Mouse (Mus musculus): ENCODE results near the gene Dennd5b. TPM values are rescaled to one million over a fixed set of nuclear protein-coding genes. Genes with fewer than 3 reads are reported as not detected.

Dennd5b gene
- polyA plus RNA-seq, 1 experiment, result 1.7 TPM

- Histone ChIP-seq H3K27me3 (ENCODE audit: control insufficient read depth, insufficient read depth, low read length) (no peaks in the 10 kb centered on the region), H3K36me3 (ENCODE audit: control insufficient read depth, insufficient read depth, low read length) (no peaks in the 10 kb centered on the region), H3K4me1 (replicated peaks; ENCODE audit: control insufficient read depth, insufficient read depth, low read length) (no peaks in the 10 kb centered on the region), H3K27ac (ENCODE audit: control insufficient read depth, insufficient read depth, low read length) (no peak overlapping the region), H3K4me3 (ENCODE audit: control insufficient read depth, insufficient read depth, low read length) (no peak overlapping the region)
- TF ChIP-seq CTCF (IDR thresholded peaks at IDR 0.05; ENCODE audit: borderline replicate concordance, control insufficient read depth, extremely low read depth, insufficient read depth, low read length, poor library complexity) (no peak), POLR2A (IDR thresholded peaks at IDR 0.05; ENCODE audit: control insufficient read depth, extremely low read depth, insufficient read depth, low read length, poor library complexity) (no peak)
- WGBS, result 81% methylated on average over 3 of the region's 3 CpGs
- no peak for DNase-seq
Measured at GRCm38 (mm10) chr6:149072873-149073272, 28.6 kb downstream of the Dennd5b start.

DNA sequence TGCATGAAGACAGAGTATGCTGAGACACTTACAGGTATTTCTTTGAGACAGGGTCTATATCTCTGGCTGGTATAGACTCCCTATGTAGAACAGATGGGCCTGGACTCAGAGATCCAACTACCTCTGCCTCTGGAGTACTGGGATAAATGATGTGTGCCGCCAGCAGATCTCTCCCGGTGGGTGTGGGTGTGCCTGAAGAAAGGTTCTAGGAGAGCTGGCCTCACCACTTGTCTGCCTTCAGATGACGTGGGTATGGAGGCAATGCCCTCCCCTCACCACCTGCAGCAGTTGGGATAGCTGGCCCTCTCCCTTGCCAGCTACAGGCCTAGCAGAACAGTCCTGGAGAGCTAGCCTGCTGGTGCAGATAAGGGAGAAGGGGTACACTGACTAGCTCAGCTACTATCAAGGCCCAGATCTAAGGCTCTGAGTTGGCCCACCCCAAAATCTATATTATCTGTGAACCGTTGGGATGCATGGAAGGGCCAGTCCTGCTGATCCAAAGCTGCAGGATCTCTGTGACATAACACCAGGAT is 30.8 kb downstream of the Dennd5b start:
- Histone ChIP-seq H3K27me3 (ENCODE audit: control insufficient read depth, insufficient read depth, low read length) (no peaks in the 10 kb centered on the region), H3K36me3 (ENCODE audit: control insufficient read depth, insufficient read depth, low read length) (no peaks in the 10 kb centered on the region), H3K4me3 (ENCODE audit: control insufficient read depth, insufficient read depth, low read length) (no peak overlapping the region), H3K27ac (ENCODE audit: control insufficient read depth, insufficient read depth, low read length) (no peak overlapping the region), H3K4me1 (replicated peaks; ENCODE audit: control insufficient read depth, insufficient read depth, low read length) (no peaks in the 10 kb centered on the region)
- no peak for DNase-seq
- TF ChIP-seq CTCF (IDR thresholded peaks at IDR 0.05; ENCODE audit: borderline replicate concordance, control insufficient read depth, extremely low read depth, insufficient read depth, low read length, poor library complexity), result no peak
- no peak for TF ChIP-seq POLR2A (IDR thresholded peaks at IDR 0.05; ENCODE audit: control insufficient read depth, extremely low read depth, insufficient read depth, low read length, poor library complexity)
- WGBS, result 91% methylated on average over 4 of the region's 4 CpGs

GRCm38 (mm10) chr6:149063382-149063781 is 38.1 kb downstream of the Dennd5b start:
- no peaks in the 10 kb centered on the region for H3K36me3 ChIP-seq (ENCODE audit: control insufficient read depth, insufficient read depth, low read length)
- DNase-seq, result no peak
- no peaks in the 10 kb centered on the region for H3K4me1 ChIP-seq (replicated peaks; ENCODE audit: control insufficient read depth, insufficient read depth, low read length)
- no peak for TF ChIP-seq POLR2A (IDR thresholded peaks at IDR 0.05; ENCODE audit: control insufficient read depth, extremely low read depth, insufficient read depth, low read length, poor library complexity)
- no peak for TF ChIP-seq CTCF (IDR thresholded peaks at IDR 0.05; ENCODE audit: borderline replicate concordance, control insufficient read depth, extremely low read depth, insufficient read depth, low read length, poor library complexity)
- no peak overlapping the region for H3K27ac ChIP-seq (ENCODE audit: control insufficient read depth, insufficient read depth, low read length)
- no peaks in the 10 kb centered on the region for H3K27me3 ChIP-seq (ENCODE audit: control insufficient read depth, insufficient read depth, low read length)
- H3K4me3 ChIP-seq (ENCODE audit: control insufficient read depth, insufficient read depth, low read length), result no peak overlapping the region

DNA sequence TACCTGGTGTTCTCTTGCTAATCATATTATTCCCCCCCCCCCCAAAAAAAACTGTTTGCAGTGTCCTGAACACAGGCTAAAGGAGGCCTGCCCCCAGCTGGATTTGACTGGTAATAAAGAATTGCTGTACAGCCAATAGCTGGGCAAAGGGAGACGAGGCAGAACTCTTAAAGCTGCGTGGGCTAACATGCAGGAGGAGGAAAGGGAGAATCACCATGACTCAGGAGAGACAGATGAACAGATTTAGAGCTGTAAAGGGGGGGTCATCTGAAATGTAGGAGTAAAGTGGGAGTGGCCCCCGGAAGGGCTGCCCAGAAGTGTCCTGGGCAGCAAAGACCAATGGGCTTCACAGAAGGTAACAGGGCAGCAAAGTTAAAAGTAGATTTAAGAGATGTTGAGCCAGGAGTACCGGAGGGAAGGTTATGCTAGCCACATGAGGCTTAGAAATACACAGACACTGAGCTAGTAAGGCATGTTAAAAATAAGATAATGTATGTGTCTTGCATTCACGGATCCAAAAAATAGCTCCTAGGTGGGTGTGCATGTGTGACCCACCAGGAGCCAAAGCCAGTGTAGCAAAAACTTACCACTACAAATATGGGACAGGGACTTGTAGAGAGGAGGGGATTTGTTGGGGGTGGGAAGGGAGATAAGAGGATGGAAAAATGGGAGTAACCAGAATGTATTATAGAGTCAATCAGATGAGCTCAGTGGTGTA is 40.7 kb downstream of the Dennd5b start:
- Histone ChIP-seq H3K4me1 (replicated peaks; ENCODE audit: control insufficient read depth, insufficient read depth, low read length) (no peaks in the 10 kb centered on the region), H3K27me3 (ENCODE audit: control insufficient read depth, insufficient read depth, low read length) (no peaks in the 10 kb centered on the region), H3K4me3 (ENCODE audit: control insufficient read depth, insufficient read depth, low read length) (no peak overlapping the region), H3K36me3 (ENCODE audit: control insufficient read depth, insufficient read depth, low read length) (no peaks in the 10 kb centered on the region), H3K27ac (ENCODE audit: control insufficient read depth, insufficient read depth, low read length) (no peak overlapping the region)
- no peak for DNase-seq
- no peak for TF ChIP-seq POLR2A (IDR thresholded peaks at IDR 0.05; ENCODE audit: control insufficient read depth, extremely low read depth, insufficient read depth, low read length, poor library complexity)
- no peak for TF ChIP-seq CTCF (IDR thresholded peaks at IDR 0.05; ENCODE audit: borderline replicate concordance, control insufficient read depth, extremely low read depth, insufficient read depth, low read length, poor library complexity)
- 91% methylated on average over 5 of the region's 5 CpGs for WGBS

DNA sequence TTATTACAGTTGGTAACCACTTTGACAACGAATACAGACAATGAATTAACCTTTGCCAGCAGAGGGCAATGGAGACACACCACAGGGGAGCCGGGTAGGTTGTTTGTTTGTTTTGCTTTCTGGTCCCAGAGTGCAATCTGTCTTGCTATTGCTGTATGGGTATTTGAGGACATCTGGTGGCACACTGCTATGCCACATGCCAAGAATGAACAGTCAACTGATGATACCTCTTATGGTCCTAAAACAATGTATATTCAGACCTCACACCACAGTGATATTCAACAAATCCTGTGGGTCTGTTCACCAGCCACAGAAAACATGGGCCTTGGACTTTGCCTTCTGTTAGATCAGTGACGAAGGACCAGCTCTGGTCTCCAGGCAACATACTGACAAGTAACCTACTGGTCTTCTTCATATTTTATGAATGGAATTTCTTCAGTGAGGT is 43.5 kb downstream of the Dennd5b start:
- Histone ChIP-seq H3K36me3 (ENCODE audit: control insufficient read depth, insufficient read depth, low read length) (no peaks in the 10 kb centered on the region), H3K27ac (ENCODE audit: control insufficient read depth, insufficient read depth, low read length) (no peak overlapping the region), H3K27me3 (ENCODE audit: control insufficient read depth, insufficient read depth, low read length) (no peaks in the 10 kb centered on the region), H3K4me3 (ENCODE audit: control insufficient read depth, insufficient read depth, low read length) (no peak overlapping the region), H3K4me1 (replicated peaks; ENCODE audit: control insufficient read depth, insufficient read depth, low read length) (no peaks in the 10 kb centered on the region)
- TF ChIP-seq POLR2A (IDR thresholded peaks at IDR 0.05; ENCODE audit: control insufficient read depth, extremely low read depth, insufficient read depth, low read length, poor library complexity) (no peak), CTCF (IDR thresholded peaks at IDR 0.05; ENCODE audit: borderline replicate concordance, control insufficient read depth, extremely low read depth, insufficient read depth, low read length, poor library complexity) (no peak)
- 38% methylated on average over 3 of the region's 3 CpGs for WGBS
- DNase-seq, result no peak

GRCm38 (mm10) chr6:149054780-149055179 is 46.7 kb downstream of the Dennd5b start:
- no peak for TF ChIP-seq POLR2A (IDR thresholded peaks at IDR 0.05; ENCODE audit: control insufficient read depth, extremely low read depth, insufficient read depth, low read length, poor library complexity)
- TF ChIP-seq CTCF (IDR thresholded peaks at IDR 0.05; ENCODE audit: borderline replicate concordance, control insufficient read depth, extremely low read depth, insufficient read depth, low read length, poor library complexity), result no peak
- Histone ChIP-seq H3K4me1 (replicated peaks; ENCODE audit: control insufficient read depth, insufficient read depth, low read length) (no peaks in the 10 kb centered on the region), H3K27me3 (ENCODE audit: control insufficient read depth, insufficient read depth, low read length) (no peaks in the 10 kb centered on the region), H3K36me3 (ENCODE audit: control insufficient read depth, insufficient read depth, low read length) (no peaks in the 10 kb centered on the region), H3K27ac (ENCODE audit: control insufficient read depth, insufficient read depth, low read length) (no peak overlapping the region), H3K4me3 (ENCODE audit: control insufficient read depth, insufficient read depth, low read length) (no peak overlapping the region)
- DNase-seq, result no peak
- 75% methylated on average over 2 of the region's 2 CpGs for WGBS

All from thymus, adult 2 months (tissue).